Mouse (Mus musculus) spleen, embryonic (tissue): ENCODE results near the gene Pgm2l1.

ENCODE experiments used
- CTCF ChIA-PET: fragments of 350-600 bp; sonication (Branson Sonifier 250); formaldehyde crosslinking; loops from one replicate; lab custom pipeline; 2022; lab: Charles Lee

Pgm2l1 gene

DNA sequence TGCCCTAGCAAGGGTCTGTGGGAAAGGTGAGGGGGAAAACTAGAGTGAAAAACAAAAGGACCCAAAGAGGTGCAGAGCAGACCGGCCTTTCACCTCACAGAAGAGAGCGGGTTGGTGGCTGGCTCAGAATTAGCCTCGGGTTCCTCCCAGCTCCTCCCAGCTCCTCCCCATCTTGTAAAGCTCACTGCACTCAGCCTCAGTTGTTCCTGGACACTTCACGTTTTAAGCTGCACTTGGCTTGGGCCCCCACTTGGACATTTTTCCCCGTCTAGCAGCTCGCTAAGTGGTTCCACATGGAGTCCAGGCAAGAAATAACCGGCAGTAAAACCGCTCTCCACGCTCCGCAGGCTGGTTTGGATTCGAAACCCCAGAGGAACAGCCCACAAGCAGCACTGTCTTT is 61.4 kb downstream of the Pgm2l1 start:
- CTCF ChIA-PET, result no interaction called here

DNA sequence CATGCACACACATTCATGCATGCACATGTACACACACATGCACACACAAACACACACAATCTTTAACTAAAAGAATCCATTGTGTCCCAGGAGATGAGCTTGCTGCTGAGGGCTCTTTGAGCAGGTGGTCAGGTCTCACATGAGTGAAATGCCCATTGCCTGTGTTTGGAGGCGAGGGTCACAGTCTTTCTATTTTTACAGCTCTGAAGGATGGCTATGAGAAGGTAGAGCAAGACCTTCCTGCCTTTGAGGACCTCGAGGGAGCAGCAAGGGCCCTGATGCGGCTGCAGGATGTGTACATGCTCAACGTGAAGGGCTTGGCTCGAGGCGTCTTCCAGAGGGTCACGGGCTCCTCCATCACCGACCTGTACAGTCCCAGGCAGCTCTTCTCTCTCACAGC is 66.4 kb downstream of the Pgm2l1 start:
- CTCF ChIA-PET, result no interaction called here

DNA sequence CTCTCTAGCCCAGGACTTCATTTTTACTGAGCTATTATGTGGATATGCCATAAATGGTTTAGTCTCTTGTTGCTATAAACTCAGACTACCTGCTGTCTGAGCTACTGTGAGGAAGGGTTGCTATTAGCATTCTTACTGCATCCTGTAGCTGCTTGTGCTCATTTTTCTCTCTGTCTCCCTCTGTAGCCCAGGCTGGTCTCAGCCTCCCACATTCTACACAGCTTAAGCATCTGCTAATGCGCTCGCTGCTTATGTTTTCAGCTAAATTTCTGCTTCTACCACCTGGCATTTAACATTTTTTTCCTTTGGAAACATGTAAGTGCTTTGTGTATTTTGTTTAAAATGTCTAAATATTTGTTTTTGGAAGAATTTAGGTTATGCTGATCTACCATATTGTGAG is 68.6 kb downstream of the Pgm2l1 start:
- CTCF ChIA-PET, result no interaction called here

DNA sequence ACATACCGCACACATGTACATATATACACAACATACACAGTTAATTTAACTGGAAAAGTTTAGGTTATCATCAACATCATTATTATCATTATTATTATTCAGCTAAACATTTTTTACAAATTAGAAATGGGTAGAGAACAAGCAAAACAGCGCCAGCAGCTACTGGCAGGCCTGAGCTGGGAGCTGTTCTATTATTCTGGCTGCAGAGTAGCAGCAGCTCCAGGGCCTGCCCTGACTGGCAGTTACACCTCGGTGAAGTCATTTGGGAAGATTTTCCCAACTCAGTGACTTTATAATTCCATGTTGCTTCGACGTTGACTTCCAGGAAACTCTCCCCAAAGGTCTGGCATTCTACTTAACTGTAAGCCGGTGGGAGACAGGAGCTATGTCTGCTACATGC is 69.5 kb downstream of the Pgm2l1 start:
- CTCF ChIA-PET, result no interaction called here

DNA sequence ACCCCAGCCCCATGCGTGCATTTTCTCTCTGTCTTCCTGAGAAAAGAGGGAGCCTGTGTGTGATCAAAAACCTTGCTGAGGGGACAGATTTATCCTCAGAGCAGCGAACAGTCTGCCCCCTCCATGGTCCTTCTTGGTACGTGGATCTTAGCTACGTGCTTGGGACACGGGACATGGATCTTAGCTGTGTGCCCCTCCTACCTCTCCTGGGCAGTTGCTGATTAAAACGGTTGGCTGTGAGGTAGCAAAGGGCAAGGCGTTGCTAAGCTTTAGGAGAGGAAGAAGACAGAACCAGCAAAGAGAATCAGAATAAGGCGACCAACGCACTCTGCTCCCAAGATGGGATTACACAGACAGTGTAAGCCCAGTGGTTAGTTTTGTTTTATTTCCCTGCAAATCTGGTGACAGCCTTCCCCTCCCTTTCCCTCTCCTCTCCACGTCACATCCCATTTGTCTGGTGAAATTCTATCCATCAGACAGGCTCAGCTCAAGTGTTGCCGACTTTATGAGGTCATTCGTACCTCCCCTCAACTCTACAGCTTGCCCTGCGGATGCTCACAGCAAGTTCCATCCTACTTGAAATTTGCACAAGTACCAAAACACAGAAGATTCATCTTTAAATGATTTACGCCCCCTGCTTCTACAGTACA is 71.8 kb downstream of the Pgm2l1 start:
- CTCF ChIA-PET, result no interaction called here

DNA sequence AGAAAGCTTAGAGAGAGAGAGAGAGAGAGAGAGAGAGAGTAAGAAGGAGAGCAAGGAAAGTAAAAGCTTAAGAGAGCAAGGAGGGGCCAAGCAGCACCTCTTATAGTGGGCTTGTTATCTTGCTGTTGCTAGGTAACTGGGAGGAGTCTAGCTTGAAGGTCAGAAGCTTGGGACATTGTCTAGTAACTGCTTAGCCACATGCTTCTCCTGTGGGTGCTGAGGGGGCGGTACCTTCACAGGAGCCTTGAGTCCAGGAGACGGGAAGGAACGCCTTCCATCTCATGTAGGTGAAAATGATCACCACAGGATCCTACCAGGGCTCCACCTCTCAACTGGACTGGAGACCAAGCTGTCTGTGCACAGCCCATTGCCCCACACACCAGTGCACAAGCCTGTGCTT is 74.2 kb downstream of the Pgm2l1 start:
- CTCF ChIA-PET, result no interaction called here

DNA sequence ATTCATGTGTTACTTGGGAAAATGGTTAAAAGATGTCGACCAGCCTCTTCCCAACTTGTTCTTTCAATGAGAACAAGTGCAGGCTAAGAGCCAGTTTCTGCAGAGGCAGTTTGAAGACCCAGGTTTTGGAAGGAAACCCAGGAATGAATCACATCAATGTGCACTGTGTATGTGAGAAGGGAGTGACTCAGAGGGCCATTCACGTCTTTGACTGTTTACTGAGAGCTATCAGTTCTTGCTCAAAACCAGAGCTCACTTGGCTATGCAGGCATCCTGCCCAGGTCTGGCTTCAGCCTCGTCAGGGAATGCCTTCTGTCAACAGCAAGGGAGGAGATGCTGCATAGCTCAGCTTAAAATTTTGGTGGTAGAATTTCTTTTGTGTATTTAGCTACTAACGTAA is 75.1 kb downstream of the Pgm2l1 start:
- CTCF ChIA-PET, result no interaction called here

DNA sequence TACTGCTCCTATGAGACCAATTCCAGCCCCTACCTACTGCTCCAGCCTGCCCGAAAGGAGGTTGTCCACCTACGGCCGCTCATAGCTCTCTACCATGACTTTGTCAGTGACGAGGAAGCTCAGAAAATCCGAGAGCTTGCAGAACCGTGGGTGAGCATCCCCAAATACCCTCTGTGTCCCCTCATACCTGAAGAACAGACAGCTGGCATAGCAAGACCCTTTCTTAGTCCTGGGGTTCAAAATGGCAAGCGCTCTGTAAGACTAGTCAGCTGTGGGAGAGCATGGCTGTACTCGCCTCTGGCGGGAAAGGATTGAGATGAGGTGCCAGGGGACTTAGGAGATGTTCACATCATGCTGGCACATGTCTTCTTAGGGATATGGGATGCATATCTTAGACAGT is 78.7 kb downstream of the Pgm2l1 start:
- CTCF ChIA-PET, result no interaction called here

DNA sequence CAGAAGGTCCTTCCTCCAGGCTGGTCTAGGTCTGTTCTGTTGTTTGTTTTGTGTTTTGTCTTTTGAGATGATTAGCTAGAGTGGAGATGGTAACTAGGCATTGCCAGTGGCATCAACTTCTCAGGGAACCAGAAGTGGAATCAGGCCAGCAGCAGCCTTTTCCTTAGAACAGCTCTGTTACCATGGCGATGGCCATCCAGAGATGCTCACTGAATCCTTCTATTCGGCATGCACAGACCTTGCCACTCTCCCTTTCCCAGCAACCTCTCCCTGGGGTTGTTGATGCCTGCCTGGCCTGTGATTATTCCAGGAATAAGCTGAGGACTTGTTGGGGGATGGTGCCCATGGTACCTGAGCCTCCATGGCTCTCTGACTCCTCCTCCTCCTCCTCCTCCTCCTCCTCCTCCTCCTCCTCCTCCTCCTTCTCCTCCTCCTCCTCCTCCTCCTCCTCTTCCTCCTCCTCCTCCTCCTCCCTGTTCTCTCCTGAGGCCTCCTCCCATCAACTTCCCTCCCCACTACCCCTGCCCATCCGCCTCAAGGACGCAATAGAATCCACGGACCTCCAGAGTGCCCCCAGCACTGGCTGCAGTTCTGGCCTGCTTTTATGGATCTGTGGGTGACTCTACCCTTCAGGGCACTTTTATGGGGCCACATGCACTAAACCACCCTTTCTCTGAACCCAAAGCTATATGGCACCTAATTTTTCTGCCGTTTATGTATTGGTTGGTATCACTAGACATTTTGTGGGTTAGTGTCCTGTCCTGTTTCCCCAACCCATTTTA is 80.9 kb downstream of the Pgm2l1 start:
- CTCF ChIA-PET, result no interaction called here

DNA sequence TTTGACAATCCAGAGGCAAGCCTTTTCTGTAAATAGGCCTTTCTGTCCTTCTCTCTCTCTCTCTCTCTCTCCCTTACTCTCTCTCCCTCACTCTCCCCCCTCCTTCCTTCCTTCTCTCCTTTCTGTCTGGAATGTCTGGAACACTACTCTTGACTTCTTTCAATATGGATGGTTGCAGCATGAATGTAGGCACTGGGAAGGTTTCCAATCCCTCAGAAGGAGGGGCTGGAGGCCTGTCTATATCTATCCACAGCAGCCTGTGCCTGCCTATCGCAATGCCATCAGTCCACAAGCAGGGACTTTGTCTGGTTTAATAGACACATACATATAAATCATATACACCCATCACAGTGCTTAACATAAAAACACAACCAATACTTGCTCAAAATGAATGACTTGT is 82.0 kb downstream of the Pgm2l1 start:
- CTCF ChIA-PET, result no interaction called here

DNA sequence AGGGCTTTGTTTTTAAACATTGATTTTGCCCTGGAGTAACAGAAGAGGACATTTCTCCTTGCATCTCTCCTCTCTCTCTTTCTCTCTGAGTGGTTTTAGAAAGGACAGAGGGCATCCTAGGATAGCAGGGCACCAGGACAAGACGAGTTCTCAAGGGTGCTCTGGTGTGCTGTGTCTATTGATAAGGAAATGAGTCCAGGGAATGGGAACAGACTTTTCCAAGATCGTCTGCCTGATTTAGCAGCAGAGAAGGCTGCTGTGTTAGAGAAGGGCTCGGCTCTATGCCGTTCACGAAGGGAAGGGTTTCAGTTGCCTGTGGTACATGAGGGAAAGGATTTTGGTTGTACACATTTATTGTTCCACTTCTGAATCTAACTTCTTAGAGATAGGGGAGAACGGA is 82.5 kb downstream of the Pgm2l1 start:
- CTCF ChIA-PET, result no interaction called here

DNA sequence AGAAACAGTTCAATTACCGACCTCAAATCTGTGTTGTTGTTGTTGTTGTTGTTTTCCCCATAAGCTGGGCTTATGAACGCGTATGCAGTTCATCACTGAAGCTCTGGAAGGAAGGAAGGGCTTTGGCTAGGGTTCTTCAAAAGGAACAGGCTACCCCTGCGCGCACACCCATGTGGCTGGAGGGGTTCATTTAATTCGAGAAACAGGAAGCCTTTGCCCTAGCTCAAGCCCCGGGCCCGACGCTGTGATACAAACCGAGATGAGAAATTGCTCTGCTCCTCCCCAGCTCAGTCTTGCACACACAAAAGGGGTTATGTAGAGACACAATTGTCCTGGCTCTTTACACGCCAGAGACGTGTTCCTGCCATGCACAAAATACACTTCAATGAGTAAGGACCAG is 83.1 kb downstream of the Pgm2l1 start:
- CTCF ChIA-PET, result no interaction called here

DNA sequence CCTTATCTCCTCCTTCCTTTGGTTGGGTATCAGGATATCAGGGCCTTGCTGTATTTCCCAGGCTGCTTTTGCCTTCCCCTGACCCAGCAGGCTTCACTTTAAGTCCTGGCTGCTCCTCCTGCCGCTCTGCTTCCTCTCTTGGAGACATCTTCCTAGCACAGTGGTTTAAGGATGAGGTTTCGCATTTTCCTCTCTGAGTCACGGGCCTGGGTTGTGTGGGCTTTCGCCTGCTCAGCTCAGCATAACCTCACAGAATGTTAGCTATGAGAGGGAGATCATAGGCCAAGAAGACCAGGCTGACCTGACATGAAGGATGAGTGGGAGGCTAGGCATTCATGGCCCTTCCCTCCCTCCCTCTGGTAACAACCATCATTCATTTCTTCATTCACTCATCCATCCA is 85.5 kb downstream of the Pgm2l1 start:
- CTCF ChIA-PET, result no interaction called here

DNA sequence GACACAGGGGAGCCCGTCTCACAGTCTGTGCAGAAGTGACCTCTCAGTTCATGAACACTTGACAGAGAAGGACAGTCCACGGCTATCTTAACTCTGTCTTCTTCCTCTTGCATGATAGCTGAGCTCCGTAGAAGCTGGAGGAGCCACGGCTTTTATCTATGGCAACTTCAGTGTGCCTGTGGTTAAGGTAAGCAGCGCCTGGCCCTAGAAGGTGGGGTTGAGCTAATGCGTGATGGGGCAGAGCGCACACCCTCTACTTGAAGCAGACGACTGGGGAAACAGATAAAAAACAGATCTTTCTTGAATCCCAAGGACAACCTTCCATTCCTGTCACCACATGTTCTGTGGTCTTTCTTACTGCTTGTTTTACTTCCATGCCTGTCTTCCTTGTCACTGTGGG is 89.7 kb downstream of the Pgm2l1 start:
- CTCF ChIA-PET, result no interaction called here

DNA sequence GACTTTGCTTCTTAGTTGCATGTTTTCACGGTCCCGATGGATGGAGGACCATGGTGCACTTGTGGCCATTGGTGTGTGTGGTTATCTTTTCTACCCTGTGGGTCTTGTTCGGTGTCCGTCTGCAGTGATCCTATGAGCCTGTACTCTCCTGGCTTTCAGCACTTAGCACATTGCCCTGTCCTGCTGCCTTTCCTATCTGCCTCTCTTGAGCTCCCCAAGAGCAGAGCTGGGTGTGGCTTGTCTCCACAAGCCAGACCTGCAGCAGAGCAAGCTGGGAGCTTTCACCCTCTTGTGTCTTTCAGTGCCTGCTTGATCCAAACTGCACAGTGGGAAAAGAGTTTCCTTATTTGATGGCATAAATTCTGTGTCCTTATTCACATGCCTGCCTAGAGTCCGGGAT is 90.3 kb downstream of the Pgm2l1 start:
- CTCF ChIA-PET, result no interaction called here

DNA sequence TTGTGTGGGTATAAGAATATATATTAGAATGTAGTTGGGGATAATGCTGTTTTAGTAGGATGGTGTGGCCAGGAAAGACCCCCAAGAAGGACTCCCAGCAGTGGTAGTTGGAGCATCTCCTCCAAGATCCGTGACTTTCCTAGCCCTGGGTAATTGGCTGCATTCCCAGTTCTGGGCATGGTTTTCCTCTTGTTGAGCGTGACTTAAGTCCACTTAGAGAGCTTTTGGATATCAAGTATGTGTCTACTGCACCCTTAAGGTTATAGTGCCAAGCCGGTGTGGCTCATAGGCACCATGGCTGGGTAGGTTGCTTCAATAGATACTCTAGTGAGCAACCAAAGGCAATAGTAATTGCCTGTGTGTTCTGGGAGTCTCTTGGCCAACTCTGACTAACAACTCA is 96.5 kb downstream of the Pgm2l1 start:
- CTCF ChIA-PET, result no interaction called here

DNA sequence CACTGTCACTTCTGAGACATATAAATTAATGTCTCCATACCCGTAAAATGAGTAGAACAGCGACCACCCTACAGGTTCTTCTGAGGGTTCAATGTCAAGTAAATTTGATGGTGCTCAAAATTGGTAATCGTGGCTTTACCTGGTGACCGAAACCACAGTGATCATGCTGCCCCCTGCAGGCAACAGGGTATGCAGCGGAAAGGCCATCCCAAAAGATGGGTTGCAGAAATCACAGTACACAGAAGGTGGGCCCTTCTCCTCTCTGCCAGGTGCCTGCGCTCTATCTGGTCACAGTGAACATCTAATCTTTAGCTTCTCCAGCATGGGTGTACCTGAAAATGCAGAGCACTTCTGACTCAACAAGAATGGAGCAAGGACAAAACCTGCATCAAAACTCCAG is 98.3 kb downstream of the Pgm2l1 start:
- CTCF ChIA-PET, result interaction anchor here (0.5 kb wide), 1 partner anchor 1101 kb away, joined by 3 read pairs; no protein-coding TSS in a partner anchor

DNA sequence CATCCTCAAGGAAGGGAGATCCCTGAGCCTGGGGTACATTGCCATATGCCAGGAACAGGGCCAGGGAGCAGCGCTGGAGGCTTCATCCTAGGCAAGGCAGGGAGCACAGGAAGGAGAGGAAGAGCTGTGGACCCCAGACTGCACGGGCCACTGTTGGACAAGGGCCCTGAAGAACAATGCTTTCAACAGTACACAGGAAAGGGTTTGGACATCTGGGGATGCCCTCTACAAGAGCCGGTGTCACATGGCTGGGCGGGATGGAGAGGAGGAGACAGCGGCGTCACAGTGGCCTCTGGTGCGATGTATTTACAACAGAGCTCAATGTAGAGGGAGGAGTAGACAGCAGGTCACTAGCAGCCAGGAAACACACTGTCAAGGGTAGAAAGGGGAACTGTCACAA is 100.3 kb downstream of the Pgm2l1 start:
- CTCF ChIA-PET, result no interaction called here
